Mouse (Mus musculus): Measurements from ENCODE around the gene Agbl4.

Gene Agbl4

GRCm38 (mm10) chr4:111449442-111450199 is 1052.2 kb downstream of the Agbl4 start:
- DNase-seq, result no peak

DNA sequence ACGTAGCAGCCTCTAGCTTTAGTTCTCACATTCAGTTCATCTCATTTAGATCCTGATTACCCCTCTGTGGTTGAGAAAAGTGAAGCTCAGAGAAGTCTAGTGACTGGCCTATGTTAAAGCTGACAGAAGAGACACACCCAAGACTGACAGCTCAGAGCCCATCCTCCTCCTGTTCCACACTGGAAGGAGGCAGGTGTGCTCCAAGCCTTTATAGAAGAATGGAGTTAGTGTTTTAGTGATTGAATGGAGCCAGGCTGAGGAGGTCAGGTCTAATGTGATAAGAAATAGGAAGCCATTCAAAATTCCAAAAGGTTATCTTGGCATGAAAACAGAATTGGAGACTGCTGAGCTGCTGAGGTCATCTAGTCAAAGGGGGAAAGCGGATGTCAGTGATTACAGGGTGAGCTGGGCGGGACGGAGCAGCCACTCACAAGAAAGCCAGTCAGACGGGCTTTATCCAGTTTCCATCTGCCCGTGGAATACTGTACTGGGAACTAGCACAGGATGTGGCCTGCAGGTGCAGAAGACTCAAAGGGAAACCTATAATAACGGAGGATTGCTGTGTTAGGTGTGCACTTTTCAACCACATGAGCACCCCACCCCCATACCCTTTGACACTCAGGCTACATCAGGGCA is 1053.9 kb downstream of the Agbl4 start:
- DNase-seq, result no peak

- no peak for DNase-seq
Observed at GRCm38 (mm10) chr4:111452192-111452591, 1054.7 kb downstream of the Agbl4 start.

DNA sequence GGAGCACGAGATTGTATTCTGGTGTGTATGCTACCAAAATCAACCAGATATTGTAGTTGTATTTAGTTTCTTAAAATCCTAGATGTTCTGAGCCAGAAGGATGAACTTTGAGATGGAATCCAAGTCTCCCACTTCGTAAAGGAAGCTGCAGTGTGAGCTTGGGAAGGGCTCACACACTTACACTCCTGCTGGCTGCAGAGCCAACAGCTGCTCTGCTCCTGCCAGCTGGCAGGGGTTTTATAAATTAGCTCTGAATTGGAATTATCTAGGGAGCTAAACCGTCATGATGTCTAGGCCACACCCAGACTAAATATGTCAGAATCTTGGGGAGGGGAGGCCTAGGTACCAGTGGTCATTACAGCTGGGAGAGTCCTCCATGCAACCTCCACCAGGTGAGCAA is 1055.8 kb downstream of the Agbl4 start:
- no peak for DNase-seq

DNA sequence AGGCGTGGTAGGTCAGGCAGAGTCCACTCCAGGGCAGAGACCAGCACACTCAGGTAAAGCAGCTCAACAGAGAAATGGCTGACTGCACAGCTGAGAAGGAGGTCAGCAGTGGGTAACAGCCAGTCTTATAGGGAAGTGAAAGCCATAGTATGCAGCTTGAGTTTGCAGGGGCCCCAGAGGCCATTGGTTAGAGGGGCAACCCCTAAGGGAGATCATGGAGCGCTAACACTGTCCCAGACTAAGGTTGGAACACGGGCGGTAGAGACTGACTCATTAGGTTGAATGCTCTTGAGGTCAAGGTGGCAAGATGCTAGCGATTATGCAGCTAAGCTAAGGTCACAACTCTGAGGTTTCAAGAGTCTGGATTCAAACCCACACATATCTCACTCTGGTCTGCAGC is 1058.2 kb downstream of the Agbl4 start:
- DNase-seq, result no peak

GRCm38 (mm10) chr4:111457568-111457967 is 1060.1 kb downstream of the Agbl4 start:
- no peak for DNase-seq

GRCm38 (mm10) chr4:111467293-111467773 is 1069.9 kb downstream of the Agbl4 start:
- no peak for DNase-seq

GRCm38 (mm10) chr4:111467796-111468195 is 1070.3 kb downstream of the Agbl4 start:
- DNase-seq, result no peak

DNA sequence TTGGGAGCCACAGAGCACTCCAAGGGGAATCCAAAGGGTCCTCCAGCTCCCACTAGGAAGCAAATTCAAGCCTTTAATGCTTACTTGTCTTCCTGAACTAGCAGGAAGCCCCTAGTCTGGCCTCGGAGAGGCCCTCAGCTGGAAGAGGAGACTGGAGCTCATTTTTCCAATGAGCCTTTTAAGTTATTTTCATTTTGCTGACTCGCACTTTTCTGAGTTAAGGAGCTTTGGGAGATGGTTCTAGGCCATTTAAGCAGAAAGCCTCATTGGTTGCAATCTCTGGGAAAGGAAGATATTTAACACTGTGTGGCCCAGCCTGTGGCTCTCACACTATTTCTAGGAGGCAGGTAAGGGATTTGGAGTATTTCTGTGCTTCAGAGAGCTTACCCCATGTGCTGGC is 1072.4 kb downstream of the Agbl4 start:
- no peak for DNase-seq

GRCm38 (mm10) chr4:111471726-111472125 is 1074.3 kb downstream of the Agbl4 start:
- no peak for DNase-seq

DNA sequence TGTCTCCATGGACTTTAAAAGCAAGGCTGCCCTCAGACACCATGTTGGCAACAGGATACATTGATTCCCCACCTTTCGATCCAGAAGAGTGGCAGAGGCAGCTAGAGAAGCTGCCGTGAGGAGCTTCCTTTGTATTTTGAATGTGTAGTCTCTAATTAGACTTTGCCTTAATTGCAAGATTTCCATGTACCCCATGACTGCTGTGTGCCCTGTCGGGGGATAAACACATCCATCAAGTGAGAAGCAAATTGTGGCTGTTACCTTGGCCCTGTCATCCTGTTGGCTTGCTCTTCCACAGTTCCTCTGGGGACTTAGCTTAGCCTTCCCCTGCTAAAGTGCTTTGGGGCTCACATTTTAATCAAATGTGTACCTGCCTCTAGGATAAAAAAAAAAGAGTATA is 1075.0 kb downstream of the Agbl4 start:
- no peak for DNase-seq

GRCm38 (mm10) chr4:111473014-111473413 is 1075.6 kb downstream of the Agbl4 start:
- DNase-seq, result no peak

DNA sequence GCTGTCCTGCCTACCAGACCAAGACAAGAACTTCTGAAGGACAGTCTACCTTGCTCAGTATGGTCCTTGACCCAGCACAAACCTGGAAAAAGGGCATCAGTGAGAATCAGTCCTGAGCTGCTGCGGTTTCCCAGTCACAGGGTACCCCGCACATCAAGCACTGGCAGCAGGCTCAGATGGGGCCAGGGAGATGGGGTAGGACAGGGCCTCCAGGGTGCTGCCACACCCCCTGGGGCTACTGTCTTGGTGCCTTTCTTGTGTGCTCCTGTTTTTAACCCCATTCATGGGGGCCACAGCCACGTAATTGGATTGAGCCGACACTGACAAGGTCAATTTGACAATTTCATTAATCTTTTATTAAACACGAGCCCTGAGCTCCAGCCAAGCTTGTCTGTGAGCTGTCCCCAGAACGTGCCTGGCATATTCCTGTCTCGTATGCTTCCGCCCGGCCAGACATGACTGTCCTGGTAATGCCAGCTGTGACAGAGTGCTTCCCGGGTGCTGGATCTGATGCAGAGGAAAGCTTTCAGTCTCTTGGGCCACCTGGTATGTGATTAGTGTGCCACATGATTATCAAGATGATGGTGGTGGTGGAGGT is 1078.0 kb downstream of the Agbl4 start:
- peak in 1 of 2 experiments; percentile 14 for DNase-seq

GRCm38 (mm10) chr4:111477507-111477906 is 1080.0 kb downstream of the Agbl4 start:
- DNase-seq, result peak in 1 of 2 experiments; percentile 9

- DNase-seq, result no peak
Observed at GRCm38 (mm10) chr4:111483499-111483898, 1086.0 kb downstream of the Agbl4 start.

DNA sequence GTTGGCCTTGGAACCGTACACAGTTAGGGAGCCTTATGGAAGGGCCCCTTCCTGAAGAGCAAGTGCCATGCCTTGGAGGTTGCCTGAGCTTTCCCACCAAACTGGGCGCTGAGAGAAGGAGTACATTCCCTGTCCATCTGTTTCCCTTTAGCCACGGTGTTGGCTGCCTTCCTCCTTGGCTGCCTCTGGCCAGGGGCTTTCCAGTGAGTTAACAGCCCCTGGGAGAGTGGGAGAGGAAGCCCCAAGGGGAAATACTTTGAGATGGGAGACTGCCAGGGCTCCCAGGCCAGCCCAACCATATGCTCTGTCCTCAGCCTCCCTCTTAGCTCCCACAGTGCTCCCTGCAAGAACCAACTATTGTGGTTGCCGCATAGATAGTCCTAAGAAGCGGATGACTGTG is 1087.7 kb downstream of the Agbl4 start:
- DNase-seq, result peak; percentile 50 to 76

GRCm38 (mm10) chr4:111486187-111486586 is 1088.7 kb downstream of the Agbl4 start:
- no peak for DNase-seq

DNA sequence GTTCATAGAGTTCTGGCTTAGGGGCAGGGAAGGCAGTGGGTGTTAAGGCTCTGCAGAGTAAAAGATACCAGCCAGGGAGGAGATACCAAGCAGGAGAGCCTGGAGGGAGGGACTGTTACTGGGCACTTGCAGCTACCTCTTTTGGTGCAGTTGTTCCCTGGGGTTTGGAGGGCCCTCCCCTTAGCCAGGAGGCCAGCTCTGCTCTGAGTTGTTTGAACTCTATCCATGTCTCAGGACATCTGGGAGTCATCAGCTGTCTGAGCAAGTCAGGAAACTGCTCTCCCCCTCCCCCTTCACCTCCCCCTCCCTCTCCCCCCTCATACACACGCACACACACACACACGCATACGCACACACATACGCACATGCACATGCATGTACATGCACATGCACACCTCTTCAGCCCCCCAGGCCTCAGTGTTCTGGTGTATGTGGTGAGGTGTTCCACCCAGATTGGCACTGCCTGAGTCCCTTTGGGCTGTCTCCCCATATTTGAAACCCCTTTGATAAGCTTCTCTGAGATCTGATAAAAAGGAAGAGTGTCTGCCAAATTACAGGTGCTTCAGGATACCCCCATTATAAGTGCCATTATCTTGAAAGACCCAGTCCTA is 1089.9 kb downstream of the Agbl4 start:
- DNase-seq, result no peak

GRCm38 (mm10) chr4:111493750-111494404 is 1096.4 kb downstream of the Agbl4 start:
- DNase-seq, result peak; percentile 28 to 29

- DNase-seq, result peak; percentile 88 to 92
Observed at GRCm38 (mm10) chr4:111495949-111496348, 1098.5 kb downstream of the Agbl4 start.

DNA sequence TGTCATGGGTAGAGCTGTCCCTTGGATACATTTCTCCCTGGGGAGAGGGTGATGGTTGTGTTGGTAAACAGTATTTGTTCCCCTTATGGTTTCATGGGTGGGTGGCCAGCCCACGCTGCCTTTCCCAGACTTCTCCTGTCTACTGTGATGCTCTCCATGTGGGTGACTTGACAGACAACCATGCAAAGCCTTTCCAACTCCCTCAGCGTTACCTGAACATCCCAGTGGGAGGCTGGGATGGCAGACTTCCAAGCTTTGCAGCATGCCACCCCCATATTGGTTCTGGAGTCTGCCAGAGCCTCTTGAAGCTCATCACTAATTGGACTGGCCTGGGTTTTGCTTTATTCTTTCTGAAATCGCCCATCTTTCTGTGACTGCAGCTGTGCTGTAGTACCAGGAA is 1101.3 kb downstream of the Agbl4 start:
- peak; percentile 23 to 42 for DNase-seq

- DNase-seq, result no peak
Observed at GRCm38 (mm10) chr4:111501441-111501840, 1104.0 kb downstream of the Agbl4 start.
